Mouse (Mus musculus) CH12.LX (cell line): ENCODE measurements around the gene Tbx3. TPM values are rescaled to one million over a fixed set of nuclear protein-coding genes. Genes with fewer than 3 reads are reported as not detected.

Experiments
- DNase-seq: peaks from one replicate; pipeline ENCODE4 v3.0.0-alpha.2; 2013; ENCODE audit errors: extremely low read depth
- H3K27ac ChIP-seq: 2 replicates; pipeline ENCODE4 v1.5.1; 2012; ENCODE audit warnings: low read depth, mild to moderate bottlenecking, control low read depth, moderate library complexity; ENCODE audit not compliant: insufficient read depth
- H3K27me3 ChIP-seq: replicated peaks from 2 replicates; pipeline ENCODE3; 2012; ENCODE audit warnings: inconsistent platforms
- H3K36me3 ChIP-seq, 2 experiments: replicated peaks in 1 of 2; 2 replicates each; pipeline versions ENCODE3 to v1.6.1; 2012; ENCODE audit warnings: inconsistent platforms in 1 of 2, low read length in 1 of 2, mild to moderate bottlenecking in 1 of 2, mixed read lengths in 1 of 2, moderate library complexity in 1 of 2; ENCODE audit not compliant: control insufficient read depth in 1 of 2, insufficient read depth in 1 of 2
- H3K4me1 ChIP-seq, 2 experiments: 2 replicates each; pipeline ENCODE4 v1.6.1; 2012; ENCODE audit warnings: inconsistent platforms in 1 of 2, moderate library complexity in 1 of 2; ENCODE audit not compliant: insufficient read depth in 2 of 2, control insufficient read depth in 1 of 2
- H3K4me2 ChIP-seq: 2 replicates; pipeline ENCODE4 v1.6.1; 2012; ENCODE audit warnings: low read depth, mild to moderate bottlenecking, control low read depth; ENCODE audit not compliant: poor library complexity, insufficient read depth, severe bottlenecking
- H3K4me3 ChIP-seq, 3 experiments: fragments of 150-350 bp in 1 of 3; sonication (generic) in 1 of 3; replicated peaks in 1 of 3; 2 replicates each; pipeline versions ENCODE3 to v1.5.1; 2011 to 2012; ENCODE audit warnings: low read depth in 2 of 3, low read length in 2 of 3, mild to moderate bottlenecking in 2 of 3, moderate library complexity in 2 of 3, control low read depth in 1 of 3, improper control_type of control experiment in 1 of 3, inconsistent platforms in 1 of 3, mixed read lengths in 1 of 3; ENCODE audit not compliant: poor library complexity in 1 of 3
- H3K79me2 ChIP-seq: replicated peaks from 2 replicates; pipeline ENCODE4 v1.6.1; 2012; ENCODE audit warnings: mild to moderate bottlenecking, moderate library complexity; ENCODE audit not compliant: control insufficient read depth, poor library complexity, insufficient read depth, severe bottlenecking; ENCODE audit errors: extremely low read depth
- H3K9ac ChIP-seq: 2 replicates; pipeline ENCODE4 v1.6.1; 2012; ENCODE audit warnings: low read depth, mild to moderate bottlenecking, control low read depth, moderate library complexity; ENCODE audit not compliant: insufficient read depth
- H3K9me3 ChIP-seq: replicated peaks from 2 replicates; pipeline ENCODE3; 2012; ENCODE audit warnings: low read length, inconsistent platforms, mixed read lengths
- BHLHE40 ChIP-seq: IDR thresholded peaks from 2 replicates; pipeline ENCODE4 v1.6.1; 2011; ENCODE audit warnings: mild to moderate bottlenecking, low read depth, low read length, improper control_type of control experiment
- E2F4 ChIP-seq: IDR thresholded peaks from 2 replicates; pipeline ENCODE4 v1.6.1; 2011; ENCODE audit warnings: low read depth, low read length, improper control_type of control experiment; ENCODE audit not compliant: insufficient replicate concordance
- EP300 ChIP-seq: IDR thresholded peaks from 2 replicates; pipeline ENCODE4 v1.6.1; 2011; ENCODE audit warnings: low read length, improper control_type of control experiment
- IRF4 ChIP-seq: IDR thresholded peaks from 2 replicates; pipeline ENCODE4 v1.6.1; 2014; ENCODE audit warnings: low read depth, mild to moderate bottlenecking, inconsistent platforms, low read length, improper control_type of control experiment
- JUND ChIP-seq: conservative IDR thresholded peaks from 2 replicates; pipeline ENCODE4 v1.6.1; 2011; ENCODE audit warnings: low read depth, low read length, improper control_type of control experiment
- KAT2A ChIP-seq: IDR thresholded peaks from 2 replicates; pipeline ENCODE4 v1.6.1; 2012; ENCODE audit warnings: low read length, improper control_type of control experiment, inconsistent platforms; ENCODE audit not compliant: insufficient replicate concordance
- MAZ ChIP-seq: IDR thresholded peaks from 2 replicates; pipeline ENCODE4 v1.6.1; 2012; ENCODE audit warnings: low read depth, mild to moderate bottlenecking, inconsistent platforms, low read length, improper control_type of control experiment, moderate library complexity
- MYC ChIP-seq: IDR thresholded peaks from 2 replicates; pipeline ENCODE4 v1.6.1; 2011; ENCODE audit warnings: low read depth, mild to moderate bottlenecking, improper control_type of control experiment, low read length
- NELFE ChIP-seq: IDR thresholded peaks from 2 replicates; pipeline ENCODE4 v1.6.1; 2011; ENCODE audit warnings: low read depth, low read length, improper control_type of control experiment
- NRF1 ChIP-seq: IDR thresholded peaks from 2 replicates; pipeline ENCODE4 v1.6.1; 2014; ENCODE audit warnings: low read depth, mild to moderate bottlenecking, inconsistent platforms, low read length, improper control_type of control experiment, moderate library complexity
- PAX5 ChIP-seq: IDR thresholded peaks from 2 replicates; pipeline ENCODE4 v1.6.1; 2012; ENCODE audit warnings: low read length, inconsistent platforms, mixed read lengths
- POLR2A ChIP-seq: IDR thresholded peaks from 2 replicates; pipeline ENCODE4 v1.6.1; 2011; ENCODE audit warnings: low read depth, mild to moderate bottlenecking, improper control_type of control experiment, low read length
- RAD21 ChIP-seq: IDR thresholded peaks from 2 replicates; pipeline ENCODE4 v1.6.1; 2011; ENCODE audit warnings: low read depth, mild to moderate bottlenecking, low read length, improper control_type of control experiment, moderate library complexity
- RCOR1 ChIP-seq: conservative IDR thresholded peaks from 2 replicates; pipeline ENCODE4 v1.6.1; 2012; ENCODE audit warnings: low read depth, mild to moderate bottlenecking, inconsistent platforms, low read length, improper control_type of control experiment
- SIN3A ChIP-seq: IDR thresholded peaks from 2 replicates; pipeline ENCODE4 v1.6.1; 2012; ENCODE audit warnings: low read length, improper control_type of control experiment, inconsistent platforms
- SMC3 ChIP-seq: IDR thresholded peaks from 2 replicates; pipeline ENCODE4 v1.6.1; 2011; ENCODE audit warnings: low read depth, low read length, improper control_type of control experiment
- TBP ChIP-seq: conservative IDR thresholded peaks from 2 replicates; pipeline ENCODE4 v1.6.1; 2011; ENCODE audit warnings: low read depth, low read length, improper control_type of control experiment
- TCF12 ChIP-seq: IDR thresholded peaks from 2 replicates; pipeline ENCODE4 v1.6.1; 2014; ENCODE audit warnings: low read depth, mild to moderate bottlenecking, inconsistent platforms, low read length, improper control_type of control experiment
- USF1 ChIP-seq: IDR thresholded peaks from 2 replicates; pipeline ENCODE4 v1.6.1; 2014; ENCODE audit warnings: low read depth, mild to moderate bottlenecking, inconsistent platforms, low read length, improper control_type of control experiment
- USF2 ChIP-seq: conservative IDR thresholded peaks from 2 replicates; pipeline ENCODE4 v1.6.1; 2011; ENCODE audit warnings: low read depth, low read length, improper control_type of control experiment
- ZC3H11A ChIP-seq: IDR thresholded peaks from 2 replicates; pipeline ENCODE4 v1.6.1; 2012; ENCODE audit warnings: low read depth, mild to moderate bottlenecking, inconsistent platforms, low read length, improper control_type of control experiment
- ZKSCAN1 ChIP-seq: IDR thresholded peaks from 2 replicates; pipeline ENCODE4 v1.6.1; 2012; ENCODE audit warnings: low read depth, inconsistent platforms, low read length, improper control_type of control experiment, borderline replicate concordance
- ZMIZ1 ChIP-seq: IDR thresholded peaks from 2 replicates; pipeline ENCODE4 v1.6.1; 2012; ENCODE audit warnings: low read depth, mild to moderate bottlenecking, inconsistent platforms, low read length, improper control_type of control experiment
- ZNF384 ChIP-seq: IDR thresholded peaks from 2 replicates; pipeline ENCODE4 v1.6.1; 2012; ENCODE audit warnings: low read depth, low read length, improper control_type of control experiment, inconsistent platforms
- dilution Hi-C: fragments of 300-500 bp; cut with MboI; formaldehyde crosslinking; loops from 2 replicates; pipeline ENCODE4 v1.14.3; 2020; ENCODE audit warnings: low sequenced_read_pairs; ENCODE audit not compliant: extremely low pct_unique_long_range_greater_than_20kb, extremely low pct_ligation_motif_present
- in situ Hi-C: fragments of 300-500 bp; cut with MboI; formaldehyde crosslinking; loops from 3 replicates; pipeline ENCODE4 v1.14.3; 2019; ENCODE audit warnings: low sequenced_read_pairs, low pct_ligation_motif_present, low pct_unique_long_range_greater_than_20kb, mixed read lengths
- polyA plus RNA-seq: library from polyadenylated mRNA; unstranded; fragments of >175 nt; gene quantifications from 2 replicates; pipeline ENCODE4 v1.2.1, GENCODE M21; 2012; ENCODE audit warnings: low read depth; ENCODE audit not compliant: insufficient read length
- total RNA-seq, 2 experiments: library from RNA; depleted of rRNA; stranded (reverse); fragments of 300-350 nt in 1 of 2; fragments of >200 nt in 1 of 2; gene quantifications; 2 replicates each; pipeline ENCODE4 v1.2.3; 2012 to 2014

Tbx3 gene
- total and polyA plus RNA-seq, 3 experiments = not detected

GRCm38 (mm10) chr5:119681011-119681832 is 10.8 kb downstream of the Tbx3 start:
- no peak overlapping the region for H3K9ac ChIP-seq
- TF ChIP-seq SMC3 (no peak), USF1 (no peak), RAD21 (no peak), NRF1 (no peak), MAZ (no peak), ZKSCAN1 (no peak), JUND (no peak), TCF12 (no peak), USF2 (no peak), TBP (no peak), MYC (no peak), ZNF384 (no peak), SIN3A (no peak), ZC3H11A (no peak), POLR2A (no peak), PAX5 (no peak), NELFE (no peak), RCOR1 (no peak), ZMIZ1 (no peak), E2F4 (no peak)
- H3K4me2 ChIP-seq = no peak overlapping the region
- no peaks in the 10 kb centered on the region for H3K36me3 ChIP-seq
- H3K27me3 ChIP-seq = no peaks in the 10 kb centered on the region
- no peaks in the 10 kb centered on the region for H3K4me1 ChIP-seq
- in situ Hi-C loops = loop anchor here (25.0 kb wide), 1 partner anchor 794 kb away; no protein-coding TSS in a partner anchor
- H3K9me3 ChIP-seq = peaks cover 69% of the 10 kb centered on the region
- no peak overlapping the region for H3K4me3 ChIP-seq
- no peak for DNase-seq
- no peaks in the 10 kb centered on the region for H3K79me2 ChIP-seq
- dilution Hi-C loops = no loop called here
- H3K27ac ChIP-seq = no peak overlapping the region

DNA sequence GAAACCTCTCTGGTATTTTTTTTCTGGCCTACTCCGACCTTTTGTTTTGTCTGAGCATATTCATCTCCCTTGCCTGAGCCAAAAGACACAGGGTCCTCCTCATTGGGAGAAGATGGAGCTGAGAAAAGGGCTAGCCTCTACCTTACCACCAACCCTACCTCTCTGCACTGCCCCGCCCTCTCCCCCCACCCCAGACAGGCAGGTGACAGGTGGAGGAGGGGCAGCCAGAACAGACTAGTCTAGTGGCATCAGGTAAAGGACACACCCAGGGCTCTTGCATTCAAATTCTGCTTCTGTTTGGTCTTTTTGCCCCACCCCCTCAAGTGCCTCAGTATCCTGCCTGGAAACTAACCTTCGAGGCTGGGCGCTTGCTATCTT is 11.4 kb downstream of the Tbx3 start:
- H3K36me3 ChIP-seq = no peaks in the 10 kb centered on the region
- no peak overlapping the region for H3K9ac ChIP-seq
- TF ChIP-seq POLR2A = no peak
- no peak for TF ChIP-seq KAT2A
- TF ChIP-seq ZKSCAN1 = no peak
- TF ChIP-seq TBP = no peak
- TF ChIP-seq MYC = no peak
- TF ChIP-seq USF1 = no peak
- no peak for TF ChIP-seq E2F4
- TF ChIP-seq EP300 = no peak
- TF ChIP-seq RCOR1 = no peak
- TF ChIP-seq USF2 = no peak
- TF ChIP-seq IRF4 = no peak
- no peak for TF ChIP-seq RAD21
- TF ChIP-seq BHLHE40 = no peak
- H3K9me3 ChIP-seq = peaks cover 69% of the 10 kb centered on the region
- DNase-seq = no peak
- H3K4me2 ChIP-seq = no peak overlapping the region
- no peak overlapping the region for H3K4me3 ChIP-seq
- dilution Hi-C loops (no loop called here), in situ Hi-C loops (loop anchor here (25.0 kb wide), 1 partner anchor 795 kb away; no protein-coding TSS in a partner anchor)
- H3K4me1 ChIP-seq = no peaks in the 10 kb centered on the region
- no peaks in the 10 kb centered on the region for H3K27me3 ChIP-seq
- H3K79me2 ChIP-seq = no peaks in the 10 kb centered on the region
- no peak overlapping the region for H3K27ac ChIP-seq
